Mouse (Mus musculus) adrenal gland, adult 18-20 months (tissue): ENCODE data around the gene Gm37240. TPM values are rescaled to one million over a fixed set of nuclear protein-coding genes. Genes with fewer than 3 reads are reported as not detected.
A peak's percentile ranks its signal among the peaks of the same experiment; 100 is the strongest.

Experiments used
- DNase-seq, 2 experiments: peaks; one replicate each; pipeline ENCODE4 v3.0.0; 2021 to 2022; ENCODE audit warnings: low spot score in 2 of 2
- total RNA-seq, 2 experiments: library from RNA; stranded (reverse); gene quantifications; 1 replicate in 1 of 2; 2 replicates in 1 of 2; pipeline ENCODE4 v1.2.3; 2021

Gene Gm37240
- total RNA-seq, 2 experiments from 2014 or later: 5.7 to 7.9 TPM

DNA sequence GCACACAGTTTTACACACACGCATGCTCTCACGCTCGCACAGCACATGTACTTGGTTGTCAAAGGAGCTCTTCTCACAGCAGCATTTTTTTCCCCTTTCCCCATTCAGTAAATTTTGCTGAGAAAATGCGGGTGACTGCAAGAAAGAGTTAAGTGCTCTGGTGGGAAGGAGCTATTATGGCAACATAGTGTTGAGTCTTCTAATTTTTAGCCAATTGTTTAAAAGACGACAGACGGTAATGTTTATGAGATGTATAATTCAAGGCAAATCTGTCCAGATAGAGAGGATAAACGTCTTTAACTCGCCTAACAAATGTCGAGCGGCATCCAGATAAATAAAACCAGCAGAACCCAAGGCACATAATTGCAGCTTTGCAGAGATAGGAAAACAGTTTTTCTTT is 726.5 kb downstream of the Gm37240 start:
- no peak for DNase-seq

DNA sequence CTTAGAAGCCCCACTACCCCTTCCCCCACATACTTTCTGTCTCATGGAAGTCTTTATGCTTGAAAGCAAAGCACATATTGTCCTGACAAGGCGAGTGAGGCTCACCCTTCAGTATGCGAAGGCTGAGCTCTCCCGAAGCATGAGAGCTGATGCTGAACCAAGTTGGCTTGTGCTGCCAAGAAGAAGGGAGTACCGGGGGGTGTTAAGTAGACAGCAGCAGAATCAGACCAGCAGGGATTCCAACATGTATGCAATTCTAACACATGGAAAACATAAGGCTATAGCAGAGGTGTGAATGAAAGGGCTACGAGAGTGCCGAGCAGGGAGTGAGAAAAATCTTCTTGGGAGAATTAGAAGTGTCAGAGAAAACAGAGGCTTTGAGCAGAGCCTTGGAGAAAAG is 727.7 kb downstream of the Gm37240 start:
- no peak for DNase-seq

DNA sequence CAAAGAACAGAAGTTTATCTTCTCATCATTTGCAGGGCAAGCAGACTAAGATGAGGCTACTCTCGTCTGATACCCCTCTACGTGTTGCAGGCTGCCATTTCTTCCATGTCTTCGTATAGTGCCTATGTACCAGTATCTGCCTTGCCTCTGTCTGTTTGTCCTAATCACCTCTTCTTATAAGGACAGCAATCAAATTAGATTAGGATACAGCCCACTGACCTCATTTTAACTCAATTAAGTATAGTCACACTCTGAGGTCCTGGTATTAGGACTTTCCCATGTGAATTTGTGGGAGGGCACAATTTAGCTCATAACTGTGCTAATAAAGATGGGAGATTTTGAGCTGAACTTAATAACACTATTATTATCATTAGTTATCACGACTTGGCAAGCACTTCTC is 738.5 kb downstream of the Gm37240 start:
- no peak for DNase-seq

DNA sequence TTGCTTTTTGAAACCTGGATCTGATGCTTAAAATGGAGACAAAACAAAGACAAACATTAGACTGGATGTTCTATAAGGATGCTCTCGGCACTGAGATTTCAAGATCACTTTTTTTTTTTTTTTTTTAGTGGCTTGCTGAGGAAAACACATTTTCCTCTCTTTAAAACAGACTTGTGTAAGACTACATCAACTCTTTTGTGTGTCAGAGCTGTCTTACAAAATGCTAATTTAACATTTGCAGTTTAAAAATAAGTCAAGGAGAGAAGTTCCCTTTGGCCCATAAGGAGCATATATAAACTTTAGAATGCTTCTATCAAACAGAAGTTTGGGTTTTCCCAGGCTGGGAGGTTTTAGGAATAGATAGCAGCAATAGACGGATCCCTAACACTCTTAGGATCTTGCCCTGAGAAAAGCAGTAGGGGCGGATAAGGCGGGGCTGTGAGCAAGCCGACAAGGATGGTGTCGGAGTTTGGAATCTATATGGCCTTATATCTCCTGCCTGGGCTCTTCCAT is 739.2 kb downstream of the Gm37240 start:
- DNase-seq: no peak

DNA sequence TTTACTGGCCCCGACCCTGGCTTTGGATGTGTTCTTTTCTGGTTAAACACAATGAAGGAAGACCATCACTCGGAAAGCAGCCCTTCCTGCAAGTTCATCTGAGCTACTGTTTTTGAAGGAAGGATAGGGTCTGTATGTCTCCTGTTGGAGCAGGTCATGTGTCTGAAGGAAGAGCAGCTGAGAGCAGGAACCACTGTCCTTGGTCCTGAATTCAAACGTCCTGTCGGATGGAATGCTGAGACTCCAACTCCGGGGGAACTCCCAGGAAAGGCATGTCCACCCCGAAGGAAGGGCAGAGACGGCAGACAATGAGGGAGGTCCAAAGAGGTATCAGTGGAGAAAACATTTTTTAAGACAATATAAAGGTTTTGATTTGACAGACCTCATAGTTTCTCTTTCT is 741.8 kb downstream of the Gm37240 start:
- peak in 1 of 2 experiments; percentile 7 for DNase-seq

DNA sequence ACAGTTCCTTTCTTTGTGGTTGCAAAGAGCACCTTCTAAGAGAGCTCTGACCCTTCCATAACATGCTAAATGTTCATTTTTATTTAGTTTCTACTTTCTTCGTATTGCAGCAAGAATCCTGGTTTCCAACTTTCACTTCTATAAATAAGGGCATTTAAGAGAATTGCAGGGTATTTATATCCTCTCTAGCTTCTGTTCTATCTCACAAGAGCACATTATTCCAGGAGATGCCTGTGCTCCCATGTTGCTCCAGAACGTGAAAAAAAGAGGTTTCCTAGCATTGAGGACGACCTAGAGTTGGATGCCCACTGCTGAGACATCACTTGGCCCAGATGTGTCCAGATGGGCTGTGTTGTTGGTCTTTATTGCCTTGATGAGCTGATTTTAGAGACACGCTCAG is 742.2 kb downstream of the Gm37240 start:
- no peak for DNase-seq

DNA sequence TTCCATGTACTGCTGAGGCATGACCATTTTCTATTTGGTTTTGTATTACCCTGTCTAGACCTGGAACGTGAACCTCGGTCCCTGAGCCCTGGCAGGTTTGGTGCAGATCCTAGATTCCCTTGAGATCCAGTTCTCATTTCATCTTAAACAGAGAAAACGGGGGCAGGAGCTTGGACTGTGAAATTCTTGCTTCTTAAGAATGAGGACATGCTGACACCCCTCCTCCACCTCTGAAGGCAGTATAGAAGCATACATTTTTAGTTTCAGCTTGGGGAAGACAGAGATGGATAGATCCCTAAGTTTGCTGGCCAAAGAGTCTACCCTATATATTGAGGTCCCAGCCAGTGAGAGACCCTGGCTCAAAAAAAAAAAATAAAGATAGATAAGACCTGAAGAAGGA is 742.9 kb downstream of the Gm37240 start:
- DNase-seq: no peak

DNA sequence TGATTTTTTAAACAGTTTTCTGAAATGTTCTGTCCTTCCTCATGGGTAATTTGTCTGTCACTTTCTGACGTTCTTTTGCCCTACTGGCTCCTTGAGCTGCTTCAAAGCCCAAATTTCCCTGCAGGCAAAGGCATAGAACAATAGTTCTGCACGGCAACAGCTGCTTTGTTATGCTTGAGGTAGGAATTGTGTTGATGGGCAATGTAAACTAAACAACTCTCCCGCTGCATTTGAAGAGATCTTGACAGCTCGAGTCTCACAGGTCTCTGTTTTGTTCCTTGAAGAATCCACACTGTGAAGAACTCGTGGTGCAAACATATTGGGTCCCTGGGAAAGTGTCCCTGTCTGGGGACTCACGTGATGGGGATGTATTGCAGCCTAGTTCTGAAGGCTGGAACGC is 746.8 kb downstream of the Gm37240 start:
- DNase-seq: no peak

DNA sequence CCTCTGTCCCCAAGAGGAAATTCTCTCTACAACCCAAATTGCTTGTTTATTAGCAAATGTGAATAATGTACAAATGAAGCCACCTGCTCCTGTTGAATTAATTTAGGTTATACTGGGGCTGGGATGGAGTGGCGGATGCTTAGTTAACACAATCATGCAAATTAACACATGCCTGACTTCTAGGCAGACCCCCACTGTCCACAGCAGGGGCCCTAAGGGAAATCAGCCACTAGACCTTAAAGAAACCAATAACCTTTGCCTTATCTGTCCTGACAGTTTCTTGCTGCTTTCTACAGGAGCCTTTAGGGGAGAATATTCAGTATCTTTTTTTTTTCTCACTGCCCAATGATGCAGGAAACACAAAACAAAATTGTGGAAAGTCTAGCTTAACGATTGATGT is 748.9 kb downstream of the Gm37240 start:
- no peak for DNase-seq

DNA sequence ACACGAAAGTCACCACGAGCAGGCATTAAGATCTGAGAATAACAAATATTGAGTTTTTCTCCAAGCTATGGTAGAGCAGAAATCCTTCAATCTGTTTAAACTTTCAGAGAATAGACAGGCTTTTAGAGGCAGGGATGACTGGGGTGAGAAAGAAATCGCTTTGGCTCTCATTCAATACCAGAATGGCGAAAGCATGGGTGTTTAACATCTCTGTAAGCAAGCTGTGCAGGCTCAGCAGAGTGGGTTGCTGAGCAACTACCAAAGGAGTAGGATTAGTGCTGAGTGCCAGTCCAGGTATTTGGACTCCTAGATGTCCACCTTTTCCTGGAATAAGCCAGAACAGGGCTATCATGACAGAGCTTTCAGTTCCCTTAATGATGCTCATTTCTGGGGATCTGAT is 753.8 kb downstream of the Gm37240 start:
- DNase-seq: no peak

DNA sequence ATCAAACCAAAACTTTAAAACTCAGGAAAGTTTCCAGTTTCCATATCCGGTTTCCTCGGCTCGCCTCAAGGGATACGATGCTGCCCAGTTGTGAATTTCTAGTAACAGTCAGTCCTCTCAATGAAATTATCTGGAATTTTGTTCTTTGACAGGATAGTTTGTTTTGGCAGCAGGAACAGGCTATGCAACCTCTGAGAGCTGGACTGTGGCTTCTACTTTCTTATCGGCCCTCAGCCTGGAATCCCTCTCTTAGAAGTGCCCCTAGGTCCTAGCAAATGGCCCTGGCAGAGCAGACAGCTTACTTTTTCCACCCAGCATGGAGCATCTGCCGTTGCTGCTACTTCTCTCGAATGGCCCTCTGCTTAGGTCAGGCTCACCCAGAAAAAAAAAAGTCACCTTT is 755.4 kb downstream of the Gm37240 start:
- no peak for DNase-seq

DNA sequence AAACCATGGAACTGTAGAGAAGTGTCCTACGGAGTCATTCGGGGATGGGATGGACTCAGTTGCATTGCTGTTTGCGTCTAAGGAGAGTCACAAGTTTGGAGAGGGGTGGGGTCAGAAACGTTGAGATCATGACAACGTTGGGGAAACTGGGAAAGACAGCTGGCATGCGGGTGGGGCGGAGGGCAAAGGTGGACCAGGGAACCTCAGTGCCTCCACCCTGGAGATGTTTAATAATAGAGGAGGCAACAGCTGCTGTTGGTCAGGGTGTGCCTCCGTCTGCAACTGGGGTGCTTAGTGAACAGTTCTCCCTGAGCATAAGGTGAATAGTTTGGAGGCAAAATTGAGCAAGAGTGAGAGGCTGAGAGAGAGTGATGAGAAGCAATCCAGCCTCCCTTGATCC is 758.8 kb downstream of the Gm37240 start:
- no peak for DNase-seq

DNA sequence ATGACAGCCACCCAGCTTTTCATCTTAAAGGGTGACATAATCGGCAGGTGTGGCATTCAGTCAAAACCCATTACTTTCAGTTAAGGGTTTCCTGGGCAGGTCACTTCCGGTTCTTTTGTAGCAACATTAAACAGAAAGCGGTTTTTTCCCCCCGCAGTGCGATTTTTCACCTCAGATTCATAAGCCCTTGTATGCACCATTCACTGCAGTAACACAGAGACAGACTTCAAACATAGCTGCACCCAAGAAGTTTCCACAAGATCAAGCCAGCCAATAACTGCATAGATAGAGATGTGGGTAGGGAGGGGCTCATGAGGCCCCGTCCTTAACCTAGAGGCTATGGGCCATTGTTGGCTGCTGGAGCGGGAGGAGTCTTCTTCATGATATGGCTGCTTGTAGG is 760.3 kb downstream of the Gm37240 start:
- DNase-seq: no peak

DNA sequence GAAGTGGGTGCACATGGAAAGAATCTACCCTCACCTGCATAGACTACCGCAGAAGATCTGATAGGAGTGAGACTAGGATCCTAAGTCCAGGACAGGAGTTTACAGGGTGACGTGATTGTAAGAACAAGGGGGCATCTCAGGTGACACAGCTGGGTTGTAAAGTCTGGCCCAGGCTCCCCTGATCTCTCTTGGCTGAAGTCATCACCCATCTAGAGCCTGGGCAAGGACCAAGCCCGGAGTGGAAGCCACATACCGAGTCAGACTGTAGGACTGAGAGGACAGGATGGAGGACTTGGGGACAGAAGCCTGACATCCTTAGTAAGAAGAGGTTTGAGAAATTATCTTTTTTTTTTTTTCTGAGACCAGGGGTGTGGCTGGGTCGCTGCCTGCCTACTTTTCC is 761.8 kb downstream of the Gm37240 start:
- no peak for DNase-seq

DNA sequence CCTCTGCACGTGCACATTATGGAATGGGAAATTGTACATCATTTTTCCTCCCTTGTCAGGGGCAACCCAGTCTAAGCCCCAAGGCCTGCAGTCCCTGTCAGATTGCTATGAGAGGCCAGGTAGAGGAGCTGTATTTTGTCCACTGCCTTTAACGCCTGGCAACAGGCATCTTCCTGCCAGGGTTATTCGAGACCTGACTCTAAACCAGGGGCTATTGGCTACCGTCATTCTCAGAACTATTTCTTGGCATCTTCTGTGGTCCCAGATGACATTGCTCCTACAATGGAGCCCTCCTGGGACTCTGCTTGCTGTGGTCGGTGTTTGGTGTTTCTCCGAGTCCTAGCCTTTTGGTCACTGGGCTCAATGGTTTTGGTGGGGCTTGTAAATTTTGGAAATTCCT is 762.4 kb downstream of the Gm37240 start:
- DNase-seq: no peak

DNA sequence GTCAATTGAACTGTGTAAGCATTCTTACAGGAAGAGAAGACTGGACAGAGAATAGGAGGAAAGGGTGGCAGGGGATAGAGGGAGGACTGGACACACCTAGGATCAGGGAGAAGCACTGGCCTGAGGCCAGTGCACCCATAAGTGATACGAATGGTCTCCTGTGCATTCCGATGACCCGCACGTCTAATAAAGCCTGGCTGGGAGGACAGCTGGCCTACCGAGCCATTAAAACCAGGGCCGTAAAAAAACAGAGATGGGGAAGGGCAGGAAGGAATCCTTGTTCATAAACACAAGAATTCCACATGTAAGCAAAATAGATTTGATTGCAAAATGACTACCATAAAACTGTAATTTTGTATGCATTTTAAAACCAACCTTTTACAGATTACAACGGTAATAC is 762.9 kb downstream of the Gm37240 start:
- DNase-seq: no peak

DNA sequence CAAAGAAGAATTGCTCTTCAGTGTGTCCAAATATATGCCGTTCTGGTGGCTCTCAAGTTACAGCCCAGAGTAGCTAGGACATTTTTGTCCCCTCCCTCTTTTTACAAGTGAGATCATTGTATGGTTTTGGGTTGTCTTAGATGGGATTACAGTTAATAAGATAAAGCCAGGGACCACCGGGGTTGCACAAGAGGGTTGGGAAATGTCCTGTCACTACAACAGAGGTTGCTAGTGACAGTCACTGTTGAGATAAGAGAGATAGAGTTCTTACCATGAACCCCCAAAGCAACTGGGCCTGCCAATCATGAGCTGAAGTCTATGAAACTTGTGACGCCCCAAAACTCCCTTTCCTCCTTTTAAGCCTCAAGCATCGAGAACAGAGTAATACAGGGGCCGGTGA is 769.6 kb downstream of the Gm37240 start:
- DNase-seq: no peak

DNA sequence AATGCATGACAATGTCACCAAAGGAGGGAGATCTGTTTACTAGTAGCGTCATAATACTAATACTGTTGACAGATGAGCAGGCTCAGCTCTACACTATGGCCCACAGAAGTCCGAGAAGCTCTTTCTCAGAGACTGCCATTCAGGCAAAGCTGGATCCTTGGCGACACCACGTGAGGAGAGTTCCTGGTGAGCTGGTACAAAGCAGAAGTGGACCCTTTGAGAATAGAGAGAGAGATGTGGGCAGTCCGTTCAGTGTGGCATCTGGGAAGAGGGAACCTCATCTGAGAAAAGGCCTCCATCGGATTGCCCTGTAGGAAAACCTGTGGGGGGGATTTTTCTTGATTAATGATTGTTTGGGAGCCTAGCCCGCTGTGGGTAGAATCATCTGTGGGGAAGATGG is 770.3 kb downstream of the Gm37240 start:
- no peak for DNase-seq

DNA sequence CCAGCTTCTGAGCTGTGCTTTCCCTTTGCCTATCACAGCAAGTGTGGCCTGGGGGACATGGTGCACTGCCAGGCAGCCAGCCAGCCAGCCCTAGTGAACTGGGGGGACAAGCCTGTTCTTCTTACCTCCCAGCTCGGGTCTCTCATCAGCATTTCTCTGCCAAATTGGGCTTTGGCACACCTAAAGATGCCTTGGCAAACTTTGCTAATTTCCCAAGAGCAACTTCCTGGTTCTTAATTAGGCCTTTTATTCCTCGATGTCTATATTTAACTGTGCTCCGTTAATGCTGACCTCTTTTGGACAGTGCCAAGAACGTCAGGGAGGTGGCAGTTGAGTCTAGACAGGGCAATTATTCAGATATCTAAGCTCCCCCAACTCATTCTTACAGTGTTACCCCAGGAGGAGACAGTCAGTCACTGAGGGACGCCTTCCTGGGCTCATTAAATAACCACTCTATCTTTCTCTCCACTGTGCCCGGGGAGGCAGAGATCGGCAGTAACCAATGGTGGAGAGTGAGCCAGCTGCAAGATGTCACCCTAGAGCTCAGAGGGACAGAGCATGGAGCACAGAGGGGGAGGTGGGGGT is 771.3 kb downstream of the Gm37240 start:
- DNase-seq: no peak

DNA sequence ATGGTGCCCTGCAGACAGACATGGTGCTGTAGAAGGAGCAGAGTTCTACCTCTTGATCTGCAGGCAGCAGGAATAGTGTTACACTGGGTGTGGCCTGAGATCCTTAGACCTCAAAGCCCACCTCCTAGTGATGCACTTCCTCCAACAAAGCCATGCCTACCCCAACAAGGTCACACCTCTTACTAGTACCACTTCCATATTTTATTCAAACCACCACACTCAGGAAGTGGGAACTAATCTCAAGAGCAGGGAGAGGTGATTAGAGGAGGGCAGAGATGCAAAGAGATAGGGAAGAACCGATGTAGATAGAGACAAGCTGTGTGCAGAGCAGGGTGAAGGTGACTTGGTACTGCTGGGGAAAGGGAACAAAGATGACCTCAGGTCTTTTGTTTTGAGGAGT is 773.8 kb downstream of the Gm37240 start:
- no peak for DNase-seq

DNA sequence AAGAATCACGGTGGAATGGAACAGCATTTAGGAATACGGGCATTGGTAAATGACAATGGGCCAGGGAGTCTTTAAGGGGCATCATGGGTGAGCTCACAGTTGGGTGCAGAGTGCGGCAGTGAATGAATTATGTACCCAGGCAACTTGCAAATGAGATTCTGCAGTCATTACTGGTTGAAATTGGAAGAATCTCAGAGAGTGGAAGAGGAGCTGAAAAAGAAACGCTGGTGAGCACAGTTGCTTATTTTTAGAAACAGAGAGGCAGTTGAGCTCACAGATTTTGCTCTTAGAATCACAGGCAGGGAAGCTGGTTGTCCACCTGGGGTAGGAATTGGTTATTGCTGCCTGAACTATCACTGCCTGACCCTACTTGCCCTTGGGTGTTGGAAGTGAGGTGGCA is 776.6 kb downstream of the Gm37240 start:
- no peak for DNase-seq

DNA sequence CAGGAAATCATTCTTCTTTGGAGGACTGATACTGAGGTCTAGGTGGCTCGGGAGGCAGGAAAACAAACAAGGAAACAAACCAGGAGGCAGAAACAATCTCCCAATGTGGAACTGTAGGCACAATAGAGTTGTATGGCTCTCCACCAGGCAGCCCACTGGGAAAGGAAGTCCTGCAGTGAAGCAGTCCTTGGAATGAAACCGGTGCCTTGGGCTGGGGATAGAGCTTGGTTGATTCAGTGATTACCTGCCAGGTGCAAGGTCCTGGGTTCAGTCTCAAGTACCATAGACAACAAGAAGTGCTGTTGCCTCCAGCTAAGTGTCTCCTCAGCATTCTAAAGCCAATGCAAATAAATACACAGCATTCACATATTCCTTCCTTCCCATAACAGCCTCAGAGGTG is 778.1 kb downstream of the Gm37240 start:
- no peak for DNase-seq

DNA sequence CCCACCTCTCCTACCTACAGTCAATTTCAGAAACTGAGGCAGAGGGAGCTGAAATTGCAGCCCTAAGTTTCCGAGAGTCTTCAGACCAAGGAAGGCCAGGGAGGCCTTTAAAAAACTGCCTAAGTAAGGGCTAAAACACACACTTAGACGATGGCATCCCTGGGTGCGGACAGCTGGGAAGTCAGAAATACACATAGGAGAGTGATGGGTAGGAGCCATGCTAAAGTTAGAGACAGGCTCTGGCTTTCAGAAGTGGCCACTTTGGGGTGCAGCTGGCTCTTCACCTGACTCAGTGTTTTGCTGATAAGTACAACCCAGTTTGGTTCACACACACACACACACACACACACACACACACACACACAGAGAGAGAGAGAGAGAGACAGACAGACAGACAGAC is 778.9 kb downstream of the Gm37240 start:
- DNase-seq: no peak

DNA sequence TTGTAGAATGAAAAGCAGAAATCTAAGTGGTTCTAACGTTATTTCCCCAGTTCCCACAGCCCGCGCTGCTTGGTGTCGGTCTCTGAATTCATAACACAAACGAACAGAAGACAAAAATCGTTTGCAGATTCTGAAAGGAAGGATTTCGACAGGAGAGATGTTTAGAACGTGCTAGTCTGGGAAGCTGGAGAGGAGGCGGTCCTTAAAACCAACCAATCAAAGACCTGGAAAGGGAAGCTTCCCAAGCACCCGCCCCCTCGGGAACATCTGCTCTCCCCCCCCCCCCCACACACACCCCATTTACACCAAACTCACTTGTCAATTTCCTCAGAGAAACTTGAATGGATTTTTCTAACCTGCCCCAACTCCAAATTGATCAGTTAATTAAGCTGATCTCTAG is 780.4 kb downstream of the Gm37240 start:
- DNase-seq: no peak
